ENCODE assay signal across 8 mouse cellular contexts in genomic region chr1:136007211-136008158, GRCm38 (mm10). TPM values are rescaled to one million over a fixed set of nuclear protein-coding genes. Genes with fewer than 3 reads are reported as not detected.
DNase-seq lines count a peak whose midpoint lies in the region; ATAC-seq and TF ChIP-seq lines count a peak whose summit lies in the region.

Gene Tmem9, plus strand, starts transcription at chr1:136008150.

- 0 out of 2 replicates have a peak, but pooled peaks have one; percentile 38 for TF ChIP-seq CTCF in liver, embryonic 14.5 days (IDR thresholded peaks at IDR 0.05; ENCODE audit: low read depth)
- no peak for TF ChIP-seq CTCF in testis, adult 2 months (IDR thresholded peaks at IDR 0.05; ENCODE audit: control insufficient read depth, insufficient read depth, insufficient replicate concordance, low read depth, low read length)

- H3K9ac ChIP-seq in heart, embryonic 14.5 days (ENCODE audit: low read length): peak within 1 kb of the TSS; percentile 66
- peak within 1 kb of the TSS; percentile 72 for H3K9ac ChIP-seq in liver, embryonic 14.5 days (replicated peaks)

- no peaks in the 10 kb centered on the region for H3K9me3 ChIP-seq in forebrain, embryonic 10.5 days
- no peaks in the 10 kb centered on the region for H3K9me3 ChIP-seq in heart, embryonic 14.5 days (ENCODE audit: control insufficient read depth, low read length)
- H3K9me3 ChIP-seq in liver, embryonic 14.5 days (ENCODE audit: control insufficient read depth, low read length): no peaks in the 10 kb centered on the region

- TF ChIP-seq EP300 in liver, embryonic 14.5 days (IDR thresholded peaks at IDR 0.05; ENCODE audit: low read depth): no peak; the same call in 1 of the 2 replicates

- DNase-seq in CD4-positive, CD25-positive, alpha-beta regulatory T cell, adult 2 months (ENCODE audit: low read depth, low spot score): peak; percentile 36
- peak; percentile 87 to 90 for DNase-seq in adrenal gland, postnatal 36 days
- peak; percentile 79 for DNase-seq in forebrain, embryonic 10.5 days (ENCODE audit: extremely low spot score, low spot score)
- peak; percentile 88 for DNase-seq in kidney, postnatal 10 days
- DNase-seq in liver, embryonic 14.5 days (ENCODE audit: low read depth in 3 of 3, low spot score in 3 of 3): peak; percentile 85 to 93 (median 92)
- peak; percentile 65 for DNase-seq in neural tube, embryonic 10.5 days (ENCODE audit: extremely low spot score, low spot score)

- WGBS in forebrain, embryonic 10.5 days: 2% methylated on average over 37 of the region's 37 CpGs
- 3% methylated on average over 37 of the region's 37 CpGs for WGBS in heart, embryonic 14.5 days
- 4% methylated on average over 37 of the region's 37 CpGs for WGBS in liver, embryonic 14.5 days (ENCODE audit: insufficient replicate concordance)

- H3K27me3 ChIP-seq in forebrain, embryonic 10.5 days (ENCODE audit: poor library complexity, severe bottlenecking): peaks cover 42% of the 10 kb centered on the region
- H3K27me3 ChIP-seq in heart, embryonic 14.5 days (ENCODE audit: control insufficient read depth, insufficient read depth, low read length): 0 out of 2 replicates have a peak, but pooled peaks cover 4% of the 10 kb centered on the region
- H3K27me3 ChIP-seq in liver, embryonic 14.5 days (ENCODE audit: control insufficient read depth, insufficient read depth, low read length): no peaks in the 10 kb centered on the region; the same call in 1 of the 2 replicates
- no peaks in the 10 kb centered on the region for H3K27me3 ChIP-seq in testis, adult 2 months (ENCODE audit: control insufficient read depth, insufficient read depth, low read length)

- H3K4me2 ChIP-seq in heart, embryonic 14.5 days (ENCODE audit: low read length): peak within 1 kb of the TSS; percentile 93
- peak within 1 kb of the TSS; percentile 92 for H3K4me2 ChIP-seq in liver, embryonic 14.5 days (ENCODE audit: low read depth)

- H3K27ac ChIP-seq in forebrain, embryonic 10.5 days: peak within 1 kb of the TSS; percentile 27; the same call in 1 of the 2 replicates
- no peak within 1 kb of the TSS for H3K27ac ChIP-seq in heart, embryonic 14.5 days (replicated peaks in 1 of 2; ENCODE audit: control insufficient read depth in 1 of 2, insufficient read depth in 1 of 2, low read depth in 2 of 2, low read length in 2 of 2)
- peak within 1 kb of the TSS; percentile 60 for H3K27ac ChIP-seq in liver, embryonic 14.5 days
- no peak within 1 kb of the TSS for H3K27ac ChIP-seq in testis, adult 2 months (ENCODE audit: control insufficient read depth, insufficient read depth, low read depth, low read length)

- TF ChIP-seq POLR2A in testis, adult 2 months (IDR thresholded peaks at IDR 0.05; ENCODE audit: control insufficient read depth, low read depth, low read length): no peak

- no peaks in the 10 kb centered on the region for H3K36me3 ChIP-seq in forebrain, embryonic 10.5 days (replicated peaks)
- H3K36me3 ChIP-seq in heart, embryonic 14.5 days (ENCODE audit: control insufficient read depth, insufficient read depth, low read length): no peaks in the 10 kb centered on the region
- no peaks in the 10 kb centered on the region for H3K36me3 ChIP-seq in liver, embryonic 14.5 days (replicated peaks; ENCODE audit: control insufficient read depth, insufficient read depth, low read depth)
- no peaks in the 10 kb centered on the region for H3K36me3 ChIP-seq in testis, adult 2 months (ENCODE audit: control insufficient read depth, insufficient read depth, low read length)

- peak; percentile 84 for ATAC-seq in heart, embryonic 14.5 days (ENCODE audit: insufficient number of reproducible peaks, insufficient read depth, low FRiP score, low read depth)
- ATAC-seq in liver, embryonic 14.5 days (ENCODE audit: insufficient read depth): peak; percentile 96

- H3K4me3 ChIP-seq in forebrain, embryonic 10.5 days: peak within 1 kb of the TSS; percentile 57
- peak within 1 kb of the TSS; percentile 56 to 67 for H3K4me3 ChIP-seq in heart, embryonic 14.5 days (ENCODE audit: control insufficient read depth in 1 of 2, insufficient read depth in 1 of 2, low read depth in 1 of 2, low read length in 2 of 2)
- peak within 1 kb of the TSS; percentile 67 to 68 for H3K4me3 ChIP-seq in liver, embryonic 14.5 days (ENCODE audit: insufficient read depth in 1 of 2, low read depth in 2 of 2, low read length in 2 of 2)
- peak within 1 kb of the TSS; percentile 82 for H3K4me3 ChIP-seq in testis, adult 2 months (ENCODE audit: control insufficient read depth, low read depth, low read length)

- H3K4me1 ChIP-seq in forebrain, embryonic 10.5 days: peaks cover 13% of the 10 kb centered on the region
- H3K4me1 ChIP-seq in heart, embryonic 14.5 days (ENCODE audit: control insufficient read depth in 2 of 2, insufficient read depth in 2 of 2, low read length in 2 of 2): peaks cover 5 to 12% of the 10 kb centered on the region in 2 experiments
- H3K4me1 ChIP-seq in liver, embryonic 14.5 days (replicated peaks; ENCODE audit: control insufficient read depth in 2 of 2, insufficient read depth in 2 of 2, low read length in 1 of 2): peaks cover 22 to 32% of the 10 kb centered on the region in 2 experiments
- H3K4me1 ChIP-seq in testis, adult 2 months (ENCODE audit: control insufficient read depth, insufficient read depth, low read length): peaks cover 6% of the 10 kb centered on the region

RNA-seq across cellular contexts. Expression of gene Tmem9, which starts in this region (rescaled TPM):
- total RNA-seq in adrenal gland, postnatal 36 days (2021): 10 to 100 TPM; 32.4 to 43.1 TPM
- polyA plus RNA-seq in forebrain, embryonic 10.5 days (2016; fragmentation: Nextera tagmentation; extraction: Ambion mirVana): 132 and 135 TPM in 2 replicates
- polyA plus RNA-seq in heart, embryonic 14.5 days (2014; fragmentation: Nextera tagmentation; extraction: Ambion mirVana): 38.9 and 82.2 TPM in 2 replicates
- polyA plus RNA-seq in liver, embryonic 14.5 days (2012; rRNA removed): 43.9 and 44.4 TPM in 2 replicates
- 42.4 and 44.2 TPM in 2 replicates for polyA plus RNA-seq in liver, embryonic 14.5 days (2014; fragmentation: Nextera tagmentation; extraction: Ambion mirVana)
- 22.5 and 22.6 TPM in 2 replicates for polyA plus RNA-seq in testis, adult 2 months (2012; rRNA removed)

Comparison
In these comparisons a context has a peak if more than half of its experiments do, and no peak if none do; other contexts are left out.
1. DNase-seq: peak in every context shown above with its lines; median percentile 92 in liver, embryonic 14.5 days; 88 in adrenal gland, postnatal 36 days; 88 in kidney, postnatal 10 days; 79 in forebrain, embryonic 10.5 days; 65 in neural tube, embryonic 10.5 days; 36 in CD4-positive, CD25-positive, alpha-beta regulatory T cell, adult 2 months.
2. H3K27ac ChIP-seq: peak in forebrain, embryonic 10.5 days (single experiment) and liver, embryonic 14.5 days (single experiment); none in heart, embryonic 14.5 days (0 of 2) and testis, adult 2 months (single experiment).
3. Peak in every context shown above with its lines, with median percentiles within 50 percentile points of each other: H3K4me3 ChIP-seq.